Mouse (Mus musculus): ENCODE data around the gene Nudt6. TPM values are rescaled to one million over a fixed set of nuclear protein-coding genes. Genes with fewer than 3 reads are reported as not detected.

Gene Nudt6
- polyA plus RNA-seq, 1 experiment from 2014 or later = 8.1 TPM

GRCm38 (mm10) chr3:37414413-37414960 lies 5.5 kb downstream of the Nudt6 start:
- Histone ChIP-seq H3K9ac (no peak overlapping the region), H3K4me2 (replicated peaks) (no peak overlapping the region), H3K36me3 (no peaks in the 10 kb centered on the region), H3K4me3 (replicated peaks) (no peak overlapping the region), H3K4me1 (replicated peaks) (peaks cover 4% of the 10 kb centered on the region; the same call in 1 of the 2 replicates), H3K9me3 (no peaks in the 10 kb centered on the region), H3K27ac (no peak overlapping the region), H3K27me3 (replicated peaks) (no peaks in the 10 kb centered on the region)
- WGBS = 50% methylated on average over 14 of the region's 14 CpGs
- ATAC-seq = no peak

GRCm38 (mm10) chr3:37413446-37413845 lies 6.6 kb downstream of the Nudt6 start:
- H3K4me1 ChIP-seq (replicated peaks) = peaks cover 2% of the 10 kb centered on the region; the same call in 1 of the 2 replicates
- H3K4me3 ChIP-seq (replicated peaks) = no peak overlapping the region
- H3K4me2 ChIP-seq (replicated peaks) = no peak overlapping the region
- no peaks in the 10 kb centered on the region for H3K27me3 ChIP-seq (replicated peaks)
- H3K9me3 ChIP-seq = no peaks in the 10 kb centered on the region
- WGBS = 79% methylated on average over 3 of the region's 3 CpGs
- no peak for ATAC-seq
- H3K27ac ChIP-seq = no peak overlapping the region
- H3K9ac ChIP-seq = no peak overlapping the region
- H3K36me3 ChIP-seq = no peaks in the 10 kb centered on the region

GRCm38 (mm10) chr3:37407598-37407997 lies 12.4 kb downstream of the Nudt6 start:
- no peak overlapping the region for H3K4me2 ChIP-seq (replicated peaks)
- no peaks in the 10 kb centered on the region for H3K36me3 ChIP-seq
- H3K4me1 ChIP-seq (replicated peaks) = no peaks in the 10 kb centered on the region
- no peaks in the 10 kb centered on the region for H3K27me3 ChIP-seq (replicated peaks)
- no peaks in the 10 kb centered on the region for H3K9me3 ChIP-seq
- no peak overlapping the region for H3K9ac ChIP-seq
- no peak overlapping the region for H3K4me3 ChIP-seq (replicated peaks)
- no peak for ATAC-seq
- H3K27ac ChIP-seq = no peak overlapping the region

GRCm38 (mm10) chr3:37401729-37402610 lies 18.0 kb downstream of the Nudt6 start:
- Histone ChIP-seq H3K4me1 (replicated peaks) (no peaks in the 10 kb centered on the region), H3K9me3 (no peaks in the 10 kb centered on the region), H3K36me3 (no peaks in the 10 kb centered on the region), H3K4me3 (replicated peaks) (no peak overlapping the region), H3K4me2 (replicated peaks) (no peak overlapping the region), H3K9ac (no peak overlapping the region; the same call in 1 of the 2 replicates), H3K27me3 (replicated peaks) (no peaks in the 10 kb centered on the region), H3K27ac (0 out of 2 replicates have a peak overlapping the region, but pooled peaks have one; percentile 13)
- ATAC-seq = no peak
- 75% methylated on average over 11 of the region's 11 CpGs for WGBS

GRCm38 (mm10) chr3:37398661-37399395 lies 21.2 kb downstream of the Nudt6 start:
- Histone ChIP-seq H3K4me1 (replicated peaks) (no peaks in the 10 kb centered on the region), H3K27ac (no peak overlapping the region), H3K9me3 (no peaks in the 10 kb centered on the region), H3K36me3 (no peaks in the 10 kb centered on the region), H3K4me3 (replicated peaks) (no peak overlapping the region), H3K4me2 (replicated peaks) (no peak overlapping the region), H3K27me3 (replicated peaks) (no peaks in the 10 kb centered on the region), H3K9ac (no peak overlapping the region)
- WGBS = 74% methylated on average over 7 of the region's 7 CpGs
- 0 out of 2 replicates have a peak, but pooled peaks have one; percentile 36 for ATAC-seq

GRCm38 (mm10) chr3:37397646-37398045 lies 22.4 kb downstream of the Nudt6 start:
- H3K4me1 ChIP-seq (replicated peaks) = no peaks in the 10 kb centered on the region
- WGBS = 76% methylated on average over 3 of the region's 3 CpGs
- no peaks in the 10 kb centered on the region for H3K9me3 ChIP-seq
- no peak overlapping the region for H3K4me3 ChIP-seq (replicated peaks)
- no peak overlapping the region for H3K27ac ChIP-seq
- no peaks in the 10 kb centered on the region for H3K36me3 ChIP-seq
- no peak overlapping the region for H3K9ac ChIP-seq
- no peak for ATAC-seq
- H3K4me2 ChIP-seq (replicated peaks) = no peak overlapping the region
- H3K27me3 ChIP-seq (replicated peaks) = no peaks in the 10 kb centered on the region

GRCm38 (mm10) chr3:37396930-37397608 lies 22.9 kb downstream of the Nudt6 start:
- Histone ChIP-seq H3K36me3 (no peaks in the 10 kb centered on the region), H3K9me3 (no peaks in the 10 kb centered on the region), H3K27me3 (replicated peaks) (no peaks in the 10 kb centered on the region), H3K4me1 (replicated peaks) (no peaks in the 10 kb centered on the region), H3K9ac (no peak overlapping the region), H3K27ac (no peak overlapping the region), H3K4me2 (replicated peaks) (no peak overlapping the region), H3K4me3 (replicated peaks) (no peak overlapping the region)
- WGBS = 87% methylated on average over 5 of the region's 5 CpGs
- no peak for ATAC-seq

GRCm38 (mm10) chr3:37387310-37387709 lies 32.7 kb downstream of the Nudt6 start:
- H3K9me3 ChIP-seq = no peaks in the 10 kb centered on the region
- no peak overlapping the region for H3K9ac ChIP-seq
- H3K4me1 ChIP-seq (replicated peaks) = no peaks in the 10 kb centered on the region
- no peak overlapping the region for H3K27ac ChIP-seq
- no peak overlapping the region for H3K4me3 ChIP-seq (replicated peaks)
- ATAC-seq = no peak
- no peak overlapping the region for H3K4me2 ChIP-seq (replicated peaks)
- WGBS = 83% methylated on average over 6 of the region's 6 CpGs
- no peaks in the 10 kb centered on the region for H3K36me3 ChIP-seq
- H3K27me3 ChIP-seq (replicated peaks) = no peaks in the 10 kb centered on the region

GRCm38 (mm10) chr3:37383096-37383765 lies 36.8 kb downstream of the Nudt6 start:
- H3K4me1 ChIP-seq (replicated peaks) = 0 out of 2 replicates have a peak, but pooled peaks cover 4% of the 10 kb centered on the region
- no peak for ATAC-seq
- no peak overlapping the region for H3K4me2 ChIP-seq (replicated peaks)
- H3K27ac ChIP-seq = no peak overlapping the region
- no peak overlapping the region for H3K4me3 ChIP-seq (replicated peaks)
- H3K9ac ChIP-seq = no peak overlapping the region
- H3K9me3 ChIP-seq = no peaks in the 10 kb centered on the region
- H3K27me3 ChIP-seq (replicated peaks) = no peaks in the 10 kb centered on the region
- 71% methylated on average over 6 of the region's 6 CpGs for WGBS
- H3K36me3 ChIP-seq = no peaks in the 10 kb centered on the region

GRCm38 (mm10) chr3:37381457-37381856 lies 38.6 kb downstream of the Nudt6 start:
- Histone ChIP-seq H3K36me3 (no peaks in the 10 kb centered on the region), H3K4me3 (replicated peaks) (no peak overlapping the region), H3K9me3 (no peaks in the 10 kb centered on the region), H3K4me1 (replicated peaks) (0 out of 2 replicates have a peak, but pooled peaks cover 4% of the 10 kb centered on the region), H3K4me2 (replicated peaks) (no peak overlapping the region), H3K27ac (no peak overlapping the region), H3K27me3 (replicated peaks) (no peaks in the 10 kb centered on the region), H3K9ac (no peak overlapping the region)
- no peak for ATAC-seq
- 71% methylated on average over 6 of the region's 6 CpGs for WGBS

- WGBS = 59% methylated on average over 18 of the region's 18 CpGs
- 0 out of 2 replicates have a peak, but pooled peaks cover 4% of the 10 kb centered on the region for H3K4me1 ChIP-seq (replicated peaks)
- no peak for ATAC-seq
- H3K27me3 ChIP-seq (replicated peaks) = no peaks in the 10 kb centered on the region
- no peaks in the 10 kb centered on the region for H3K36me3 ChIP-seq
- H3K9ac ChIP-seq = no peak overlapping the region
- H3K4me2 ChIP-seq (replicated peaks) = no peak overlapping the region
- no peak overlapping the region for H3K4me3 ChIP-seq (replicated peaks)
- H3K27ac ChIP-seq = no peak overlapping the region; the same call in 1 of the 2 replicates
- no peaks in the 10 kb centered on the region for H3K9me3 ChIP-seq
Measured at GRCm38 (mm10) chr3:37379930-37380881, 39.8 kb downstream of the Nudt6 start.

Data from intestine, embryonic 15.5 days (tissue).